Comparison of ENCODE assay signal across 32 mouse cellular contexts in the genomic region with DNA sequence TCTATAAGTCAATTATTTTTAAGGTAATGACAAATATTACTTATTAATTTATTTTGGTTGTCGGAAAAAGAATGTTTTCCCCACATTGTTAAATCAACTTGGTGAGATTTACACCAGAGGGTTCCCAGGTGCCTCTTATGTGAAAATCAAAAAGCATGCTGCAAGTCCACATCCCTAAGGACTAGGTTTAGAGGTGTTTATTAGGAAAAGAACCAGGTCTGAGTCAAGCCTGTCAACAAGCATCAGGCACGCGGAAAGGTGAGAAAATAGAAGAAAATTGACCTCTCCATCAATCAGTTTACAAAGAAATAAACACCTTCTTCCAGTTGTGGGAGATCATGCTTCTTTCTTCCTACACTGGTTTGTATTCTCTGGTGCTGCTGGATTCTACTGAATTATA. TPM values are rescaled to one million over a fixed set of nuclear protein-coding genes. Genes with fewer than 3 reads are reported as not detected.
"Had no signal": no experiment of that assay in that cellular context is flagged by ENCODE, and none has a peak within 500 bp of the region (broad histone marks: within the 10 kb centered on the region; RNA-seq: fewer than 3 reads in every experiment).

No protein-coding gene starts in this region.

- H3K36me3 ChIP-seq: heart, embryonic 10.5 days; heart, embryonic 13.5 days; heart, embryonic 15.5 days; hindbrain, embryonic 13.5 days; hindbrain, embryonic 15.5 days; kidney, embryonic 15.5 days; limb, embryonic 13.5 days; limb, embryonic 15.5 days; liver, embryonic 12.5 days had no signal

- H3K27ac ChIP-seq: gastrocnemius, adult 2 months; heart, embryonic 10.5 days; heart, embryonic 13.5 days; heart, embryonic 15.5 days; hindbrain, embryonic 13.5 days; hindbrain, embryonic 15.5 days; kidney, embryonic 15.5 days; kidney, postnatal 0 days; limb, embryonic 13.5 days; limb, embryonic 15.5 days; liver, embryonic 12.5 days; liver, embryonic 14.5 days had no signal

- H3K4me3 ChIP-seq: gastrocnemius, adult 2 months; heart, embryonic 10.5 days; heart, embryonic 13.5 days; heart, embryonic 15.5 days; hindbrain, embryonic 13.5 days; hindbrain, embryonic 15.5 days; kidney, embryonic 15.5 days; limb, embryonic 13.5 days; limb, embryonic 15.5 days; liver, embryonic 12.5 days had no signal

- DNase-seq: gastrocnemius, adult 2 months; gastrocnemius, postnatal 10 days; gastrocnemius, postnatal 25 days; heart, adult 18-20 months; heart, postnatal 14 days; heart, postnatal 36 days; kidney, adult 11 months; kidney, adult 2 months; kidney, adult 9 months; kidney, postnatal 14 days; kidney, postnatal 36 days; layer of hippocampus, adult 9-11 months; layer of hippocampus, postnatal 36 days; left cerebral cortex, postnatal 4 days had no signal

- H3K4me2 ChIP-seq: heart, embryonic 13.5 days; heart, embryonic 15.5 days; hindbrain, embryonic 13.5 days; hindbrain, embryonic 15.5 days; kidney, embryonic 15.5 days; limb, embryonic 13.5 days; limb, embryonic 15.5 days; liver, embryonic 12.5 days had no signal

- H3K4me1 ChIP-seq: heart, embryonic 10.5 days; heart, embryonic 13.5 days; heart, embryonic 15.5 days; hindbrain, embryonic 13.5 days; hindbrain, embryonic 15.5 days; kidney, embryonic 15.5 days; limb, embryonic 13.5 days; limb, embryonic 15.5 days; liver, embryonic 12.5 days had no signal

- ATAC-seq: intestine, embryonic 16.5 days; liver, embryonic 12.5 days had no signal

- H3K9ac ChIP-seq: heart, embryonic 13.5 days; heart, embryonic 15.5 days; hindbrain, embryonic 13.5 days; hindbrain, embryonic 15.5 days; kidney, embryonic 15.5 days; limb, embryonic 13.5 days; limb, embryonic 15.5 days; liver, embryonic 12.5 days; liver, embryonic 14.5 days had no signal

- H3K9me3 ChIP-seq: heart, embryonic 10.5 days; heart, embryonic 13.5 days; heart, embryonic 15.5 days; hindbrain, embryonic 13.5 days; hindbrain, embryonic 15.5 days; kidney, embryonic 15.5 days; limb, embryonic 13.5 days; limb, embryonic 15.5 days; liver, embryonic 12.5 days had no signal

- H3K27me3 ChIP-seq: heart, embryonic 13.5 days; heart, embryonic 15.5 days; hindbrain, embryonic 13.5 days; hindbrain, embryonic 15.5 days; kidney, embryonic 15.5 days; limb, embryonic 13.5 days; limb, embryonic 15.5 days; liver, embryonic 12.5 days had no signal

RNA-seq across cellular contexts. Expression of a gene that starts 18.1 kb away (rescaled TPM):
- polyA plus RNA-seq: heart, embryonic 10.5 days; heart, embryonic 13.5 days; heart, embryonic 15.5 days; heart, postnatal 0 days; hindbrain, embryonic 11.5 days; hindbrain, embryonic 13.5 days; hindbrain, embryonic 15.5 days; intestine, embryonic 14.5 days; intestine, embryonic 16.5 days; kidney, adult 2 months; kidney, embryonic 15.5 days; kidney, postnatal 0 days; large intestine, adult 2 months; limb, embryonic 13.5 days; limb, embryonic 15.5 days; liver, adult 2 months; liver, embryonic 12.5 days; liver, embryonic 14.5 days; liver, embryonic 16.5 days had no signal
